Mouse (Mus musculus) induced T-regulatory cell, adult 2 months (primary cell): ENCODE data around the gene Akap11.
A peak's percentile ranks its signal among the peaks of the same experiment; 100 is the strongest.

Source experiments
- DNase-seq: peaks from one replicate; pipeline ENCODE4 v3.0.0-alpha.2; 2012; ENCODE audit warnings: low read depth

The Akap11 gene

GRCm38 (mm10) chr14:78448807-78449406 lies 87.7 kb downstream of the Akap11 start:
- DNase-seq, result peak; percentile 66

GRCm38 (mm10) chr14:78448017-78448416 lies 88.6 kb downstream of the Akap11 start:
- DNase-seq, result no peak

GRCm38 (mm10) chr14:78447542-78447941 lies 89.1 kb downstream of the Akap11 start:
- DNase-seq, result peak; percentile 22
